Mouse (Mus musculus) MEL (cell line): ENCODE data around the gene Shpk.

ENCODE experiments used
- CHD2 ChIP-seq: IDR thresholded peaks from 2 replicates; pipeline ENCODE4 v1.6.1; 2011; ENCODE audit warnings: low read length, improper control_type of control experiment
- CTCF ChIP-seq, 3 experiments: IDR thresholded peaks in 2 of 3; conservative IDR thresholded peaks in 1 of 3; 2 replicates each; pipeline ENCODE4 v1.5.1; 2011 to 2012; ENCODE audit warnings: low read length in 3 of 3, low read depth in 2 of 3, mild to moderate bottlenecking in 2 of 3, improper control_type of control experiment in 1 of 3, inconsistent platforms in 1 of 3, mixed read lengths in 1 of 3, moderate library complexity in 1 of 3; ENCODE audit not compliant: control insufficient read depth in 1 of 3, insufficient read depth in 1 of 3, poor library complexity in 1 of 3, severe bottlenecking in 1 of 3
- EP300 ChIP-seq, 2 experiments: IDR thresholded peaks; 2 replicates each; pipeline ENCODE4 v1.6.1; 2011; ENCODE audit warnings: improper control_type of control experiment in 2 of 2, low read length in 2 of 2, low read depth in 1 of 2, mild to moderate bottlenecking in 1 of 2
- ETS1 ChIP-seq: IDR thresholded peaks from 2 replicates; pipeline ENCODE4 v1.6.1; 2012; ENCODE audit warnings: low read depth, mild to moderate bottlenecking, inconsistent platforms, low read length, improper control_type of control experiment, moderate library complexity
- GABPA ChIP-seq: IDR thresholded peaks from 2 replicates; pipeline ENCODE4 v1.6.1; 2012; ENCODE audit warnings: low read depth, mild to moderate bottlenecking, inconsistent platforms, low read length, improper control_type of control experiment, moderate library complexity
- HCFC1 ChIP-seq: IDR thresholded peaks from 2 replicates; pipeline ENCODE4 v1.6.1; 2012; ENCODE audit warnings: low read depth, mild to moderate bottlenecking, inconsistent platforms, low read length, improper control_type of control experiment, moderate library complexity
- MAFK ChIP-seq: IDR thresholded peaks from 2 replicates; pipeline ENCODE4 v1.6.1; 2011; ENCODE audit warnings: low read depth, mild to moderate bottlenecking, low read length, improper control_type of control experiment, borderline replicate concordance
- MAX ChIP-seq: IDR thresholded peaks from 2 replicates; pipeline ENCODE4 v1.6.1; 2011; ENCODE audit warnings: low read length, improper control_type of control experiment
- RCOR1 ChIP-seq: IDR thresholded peaks from 2 replicates; pipeline ENCODE4 v1.6.1; 2012; ENCODE audit warnings: low read depth, mild to moderate bottlenecking, inconsistent platforms, low read length, improper control_type of control experiment
- SIN3A ChIP-seq: IDR thresholded peaks from 2 replicates; pipeline ENCODE4 v1.6.1; 2012; ENCODE audit warnings: low read length, improper control_type of control experiment, inconsistent platforms
- TBP ChIP-seq: IDR thresholded peaks from 2 replicates; pipeline ENCODE4 v1.8.0; 2011; ENCODE audit warnings: low read depth, low read length, improper control_type of control experiment
- UBTF ChIP-seq: IDR thresholded peaks from 2 replicates; pipeline ENCODE4 v1.6.1; 2012; ENCODE audit warnings: low read depth, mild to moderate bottlenecking, inconsistent platforms, low read length, improper control_type of control experiment, moderate library complexity, borderline replicate concordance; ENCODE audit not compliant: insufficient read depth
- ZKSCAN1 ChIP-seq: IDR thresholded peaks from 2 replicates; pipeline ENCODE4 v1.6.1; 2012; ENCODE audit warnings: low read depth, mild to moderate bottlenecking, inconsistent platforms, low read length, improper control_type of control experiment, moderate library complexity

DNA sequence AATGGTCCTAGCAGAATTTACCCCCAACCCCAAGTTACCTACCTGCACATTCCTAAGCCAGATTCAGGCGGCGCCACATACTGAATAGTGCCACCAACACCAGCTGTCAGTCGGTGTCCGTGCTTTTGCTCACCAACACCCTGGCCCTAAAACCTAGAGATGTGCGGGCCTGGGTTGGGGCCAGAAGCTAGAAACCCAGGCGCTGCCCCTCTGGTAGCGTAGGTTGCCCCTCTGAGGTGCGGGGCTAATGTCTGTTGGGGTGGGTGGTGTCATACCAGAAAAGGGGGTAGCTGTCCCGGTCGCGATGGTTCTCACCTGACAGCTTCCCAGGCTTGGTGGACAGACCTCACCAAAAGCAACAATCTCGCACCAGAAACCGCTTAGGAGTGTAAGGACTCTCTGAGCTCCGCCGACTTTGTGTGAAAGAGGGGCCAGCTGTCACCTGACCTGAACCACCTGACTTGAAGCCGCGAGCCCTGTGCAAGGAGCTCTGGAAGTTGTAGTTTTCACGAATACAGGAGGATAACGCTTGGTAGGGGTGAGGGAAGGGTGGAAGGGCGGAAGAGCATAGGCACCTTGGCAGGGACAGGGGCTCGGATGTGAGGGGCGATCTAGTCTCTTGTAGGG, 544 bp upstream of the Shpk start, which contains the start of gene Ctns:
- TF ChIP-seq CTCF (IDR thresholded peaks at IDR 0.05 in 2 of 3, conservative IDR thresholded peaks at IDR 0.05 in 1 of 3; ENCODE audit: control insufficient read depth in 1 of 3, insufficient read depth in 1 of 3, low read depth in 2 of 3, low read length in 3 of 3, poor library complexity in 1 of 3, severe bottlenecking in 1 of 3) (no peak), ZKSCAN1 (no peak), MAFK (no peak), TBP (peak; percentile 65), RCOR1 (no peak), EP300 (IDR thresholded peaks at IDR 0.05; ENCODE audit: low read depth in 1 of 2, low read length in 2 of 2) (0 out of 4 replicates have a peak, but pooled peaks of 1 of the 2 experiments have one; percentile 17), ETS1 (peak; percentile 39; the same call in 1 of the 2 replicates), UBTF (no peak), GABPA (no peak), HCFC1 (peak; percentile 98), CHD2 (peak; percentile 49), SIN3A (peak; percentile 98), MAX (no peak; the same call in 1 of the 2 replicates)
